Comparison of ENCODE assay signal across 7 mouse cellular contexts in the genomic region with DNA sequence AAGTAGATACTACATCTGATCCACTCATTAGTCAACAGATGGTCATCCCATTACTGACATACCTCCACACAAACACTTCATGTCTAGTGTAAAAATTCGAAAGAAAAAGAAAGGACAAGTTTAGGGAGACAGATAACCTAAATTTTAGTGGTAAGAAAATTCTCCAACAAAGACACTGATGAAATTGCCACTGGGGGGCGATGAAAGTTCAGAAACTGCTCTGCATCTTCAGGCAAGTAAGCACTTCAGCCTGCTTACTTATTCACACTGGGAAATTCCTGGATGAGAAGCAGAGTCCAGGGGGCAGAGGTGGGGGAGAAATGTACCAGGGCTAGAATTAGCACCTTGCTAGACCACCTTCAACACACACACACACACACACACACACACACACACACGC. TPM values are rescaled to one million over a fixed set of nuclear protein-coding genes. Genes with fewer than 3 reads are reported as not detected.
DNase-seq lines count a peak whose midpoint lies in the region; ATAC-seq and TF ChIP-seq lines count a peak whose summit lies in the region.

No protein-coding gene starts in this region.

- H3K4me1 ChIP-seq in intestine, embryonic 14.5 days (replicated peaks; ENCODE audit: control insufficient read depth, insufficient read depth, low read length) = no peaks in the 10 kb centered on the region
- H3K4me1 ChIP-seq in intestine, embryonic 16.5 days (ENCODE audit: control insufficient read depth, insufficient read depth, low read length) = no peaks in the 10 kb centered on the region
- no peaks in the 10 kb centered on the region for H3K4me1 ChIP-seq in intestine, embryonic 15.5 days (replicated peaks)
- H3K4me1 ChIP-seq in liver, postnatal 0 days (ENCODE audit: insufficient read depth) = no peaks in the 10 kb centered on the region

- no peak overlapping the region for H3K9ac ChIP-seq in intestine, embryonic 14.5 days (ENCODE audit: low read length)
- H3K9ac ChIP-seq in intestine, embryonic 16.5 days (ENCODE audit: low read depth, low read length) = no peak overlapping the region
- no peak overlapping the region for H3K9ac ChIP-seq in intestine, embryonic 15.5 days
- H3K9ac ChIP-seq in liver, postnatal 0 days (replicated peaks) = no peak overlapping the region

- peak; percentile 44 for TF ChIP-seq CTCF in liver, postnatal 0 days (IDR thresholded peaks at IDR 0.05; ENCODE audit: low read depth)

- no peak for TF ChIP-seq EP300 in liver, postnatal 0 days (IDR thresholded peaks at IDR 0.05; ENCODE audit: low read depth)

- no peaks in the 10 kb centered on the region for H3K9me3 ChIP-seq in intestine, embryonic 14.5 days (ENCODE audit: control insufficient read depth, low read length)
- H3K9me3 ChIP-seq in intestine, embryonic 16.5 days (ENCODE audit: control insufficient read depth, low read length) = no peaks in the 10 kb centered on the region
- no peaks in the 10 kb centered on the region for H3K9me3 ChIP-seq in intestine, embryonic 15.5 days
- H3K9me3 ChIP-seq in liver, postnatal 0 days (ENCODE audit: low read length) = no peaks in the 10 kb centered on the region

- ATAC-seq in intestine, embryonic 14.5 days (replicated peaks; ENCODE audit: low FRiP score, low TSS enrichment, low read depth) = no peak
- no peak for ATAC-seq in intestine, embryonic 16.5 days
- 0 out of 2 replicates have a peak, but pooled peaks have one; percentile 49 for ATAC-seq in intestine, embryonic 15.5 days
- ATAC-seq in liver, postnatal 0 days = no peak

- DNase-seq in intestine, embryonic 14.5 days (ENCODE audit: low spot score) = peak; percentile 69
- DNase-seq in ES-CJ7 (ENCODE audit: low read depth, low spot score) (peak; percentile 16), adipocyte (ENCODE audit: low spot score) (peak; percentile 68)
- peak; percentile 20 for DNase-seq in liver, postnatal 0 days
- peak; percentile 3 for DNase-seq in thymus, postnatal 25 days

- WGBS in intestine, embryonic 14.5 days = 31% methylated on average over 3 of the region's 3 CpGs
- 23% methylated on average over 3 of the region's 3 CpGs for WGBS in intestine, embryonic 16.5 days
- WGBS in intestine, embryonic 15.5 days = 29% methylated on average over 3 of the region's 3 CpGs
- 38% methylated on average over 3 of the region's 3 CpGs for WGBS in liver, postnatal 0 days (ENCODE audit: insufficient replicate concordance)

- no peak overlapping the region for H3K4me3 ChIP-seq in intestine, embryonic 14.5 days (ENCODE audit: low read depth, low read length)
- no peak overlapping the region for H3K4me3 ChIP-seq in intestine, embryonic 16.5 days (ENCODE audit: low read length)
- no peak overlapping the region for H3K4me3 ChIP-seq in intestine, embryonic 15.5 days (replicated peaks)
- no peak overlapping the region for H3K4me3 ChIP-seq in liver, postnatal 0 days (ENCODE audit: low read depth, low read length)

- no peaks in the 10 kb centered on the region for H3K36me3 ChIP-seq in intestine, embryonic 14.5 days (ENCODE audit: control insufficient read depth, insufficient read depth, low read length)
- no peaks in the 10 kb centered on the region for H3K36me3 ChIP-seq in intestine, embryonic 16.5 days (ENCODE audit: control insufficient read depth, insufficient read depth, low read length)
- H3K36me3 ChIP-seq in intestine, embryonic 15.5 days = no peaks in the 10 kb centered on the region
- H3K36me3 ChIP-seq in liver, postnatal 0 days (replicated peaks; ENCODE audit: insufficient read depth, low read length) = no peaks in the 10 kb centered on the region

- no peak overlapping the region for H3K27ac ChIP-seq in intestine, embryonic 14.5 days (ENCODE audit: low read depth)
- H3K27ac ChIP-seq in intestine, embryonic 16.5 days (ENCODE audit: low read length) = no peak overlapping the region
- H3K27ac ChIP-seq in intestine, embryonic 15.5 days = no peak overlapping the region
- H3K27ac ChIP-seq in liver, postnatal 0 days (ENCODE audit: low read depth) = no peak overlapping the region

- peaks cover 3% of the 10 kb centered on the region; the same call in 1 of the 2 replicates for H3K27me3 ChIP-seq in intestine, embryonic 14.5 days (replicated peaks; ENCODE audit: control insufficient read depth, insufficient read depth, low read length)
- H3K27me3 ChIP-seq in intestine, embryonic 16.5 days (replicated peaks; ENCODE audit: control insufficient read depth, insufficient read depth, low read length) = no peaks in the 10 kb centered on the region
- H3K27me3 ChIP-seq in intestine, embryonic 15.5 days (replicated peaks) = no peaks in the 10 kb centered on the region
- H3K27me3 ChIP-seq in liver, postnatal 0 days (ENCODE audit: insufficient read depth, low read length) = no peaks in the 10 kb centered on the region

- no peak overlapping the region for H3K4me2 ChIP-seq in intestine, embryonic 14.5 days (ENCODE audit: low read length)
- H3K4me2 ChIP-seq in intestine, embryonic 16.5 days (ENCODE audit: low read depth, low read length) = no peak overlapping the region
- H3K4me2 ChIP-seq in intestine, embryonic 15.5 days (replicated peaks) = no peak overlapping the region
- no peak overlapping the region for H3K4me2 ChIP-seq in liver, postnatal 0 days (ENCODE audit: low read depth, low read length)

RNA-seq across cellular contexts. Expression of gene Hccs, which starts 12.1 kb away (rescaled TPM):
- 31.4 and 34.5 TPM in 2 replicates for polyA plus RNA-seq in intestine, embryonic 14.5 days (2014; fragmentation: Nextera tagmentation; extraction: Ambion mirVana)
- 27.7 and 30.3 TPM in 2 replicates for polyA plus RNA-seq in intestine, embryonic 16.5 days (2015; fragmentation: Nextera tagmentation; extraction: Ambion mirVana)
- polyA plus RNA-seq in intestine, embryonic 15.5 days (2015; fragmentation: Nextera tagmentation; extraction: Ambion mirVana) = 31.2 and 35.1 TPM in 2 replicates
- polyA plus RNA-seq in liver, postnatal 0 days (2015; fragmentation: Nextera tagmentation; extraction: Ambion mirVana) = 13.0 and 14.1 TPM in 2 replicates

Comparison
In these comparisons a context has a peak if more than half of its experiments do, and no peak if none do; other contexts are left out.
1. DNase-seq: peak in every context shown above with its lines; median percentile 69 in intestine, embryonic 14.5 days; 68 in adipocyte; 20 in liver, postnatal 0 days; 16 in ES-CJ7; 3 in thymus, postnatal 25 days.